Mouse (Mus musculus) heart, embryonic 12.5 days (tissue): ENCODE results near the gene Ppfia1. TPM values are rescaled to one million over a fixed set of nuclear protein-coding genes. Genes with fewer than 3 reads are reported as not detected.

Experiments
- ATAC-seq: fragments of 200-750 bp; cut with Nextera tagmentation; 2 replicates; pipeline ENCODE4 v1.8.0; 2017; ENCODE audit warnings: moderate TSS enrichment, moderate library complexity; ENCODE audit not compliant: insufficient number of reproducible peaks, low FRiP score
- H3K27ac ChIP-seq: fragments of 300-500 bp; sonication (generic); 2 replicates; pipeline ENCODE4 v1.5.1; 2016; ENCODE audit warnings: mild to moderate bottlenecking, moderate library complexity; ENCODE audit not compliant: poor library complexity, severe bottlenecking
- H3K27me3 ChIP-seq: fragments of 300-500 bp; sonication (generic); replicated peaks from 2 replicates; pipeline ENCODE4 v1.6.1; 2016; ENCODE audit warnings: mild to moderate bottlenecking, moderate library complexity
- H3K36me3 ChIP-seq: fragments of 300-500 bp; sonication (generic); 2 replicates; pipeline ENCODE4 v1.6.1; 2016; ENCODE audit warnings: mild to moderate bottlenecking, moderate library complexity
- H3K4me1 ChIP-seq: fragments of 300-500 bp; sonication (generic); replicated peaks from 2 replicates; pipeline ENCODE4 v1.6.1; 2016; ENCODE audit warnings: mild to moderate bottlenecking
- H3K4me2 ChIP-seq: fragments of 300-500 bp; sonication (generic); 2 replicates; pipeline ENCODE4 v1.6.1; 2016; ENCODE audit warnings: mild to moderate bottlenecking, moderate library complexity
- H3K4me3 ChIP-seq: fragments of 300-500 bp; sonication (generic); 2 replicates; pipeline ENCODE4 v1.5.1; 2016; ENCODE audit warnings: mild to moderate bottlenecking
- H3K9ac ChIP-seq: fragments of 300-500 bp; sonication (generic); 2 replicates; pipeline ENCODE4 v1.6.1; 2016; ENCODE audit warnings: mild to moderate bottlenecking, moderate library complexity
- H3K9me3 ChIP-seq: fragments of 300-500 bp; sonication (generic); replicated peaks from 2 replicates; pipeline ENCODE4 v1.6.1; 2016; ENCODE audit warnings: mild to moderate bottlenecking, moderate library complexity
- WGBS: fragments of 180-500 bp; shearing (Covaris S2); methylation state at CpG from one replicate; pipeline ENCODE4 v1.1.7; 2016; 5-methylcytosine and 5-hydroxymethylcytosine counted together
- polyA plus RNA-seq: library from polyadenylated mRNA; unstranded; fragments of >200 nt; fragmentation: Nextera tagmentation; extraction: Ambion mirVana; gene quantifications from 2 replicates; pipeline ENCODE4 v1.2.1, GENCODE M21; 2016

Ppfia1 gene
- polyA plus RNA-seq, 1 experiment from 2014 or later: 29.2 TPM

DNA sequence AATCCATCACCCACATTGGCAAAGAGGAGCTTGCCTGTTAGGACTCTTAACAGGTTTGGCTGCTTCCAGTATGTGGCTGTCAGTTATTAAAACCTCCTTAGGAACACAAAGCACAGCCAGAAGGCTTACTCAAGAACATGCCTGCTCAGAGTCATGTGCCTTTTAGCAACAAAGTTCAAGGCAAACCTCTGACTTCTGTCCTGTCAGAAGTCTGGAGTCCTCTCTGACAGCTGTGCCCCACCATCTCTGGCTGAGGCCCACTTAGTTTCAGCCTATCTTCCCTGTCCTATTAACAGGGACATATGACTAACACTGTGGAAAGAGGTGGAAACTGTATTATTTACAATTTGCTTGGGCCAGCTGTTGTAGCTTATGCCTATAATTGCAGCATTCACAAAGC, 73.2 kb downstream of the Ppfia1 start:
- Histone ChIP-seq H3K9ac (no peak overlapping the region), H3K4me1 (0 out of 2 replicates have a peak, but pooled peaks cover 5% of the 10 kb centered on the region), H3K27ac (no peak overlapping the region), H3K4me3 (no peak overlapping the region), H3K27me3 (no peaks in the 10 kb centered on the region), H3K36me3 (peaks cover 89% of the 10 kb centered on the region), H3K9me3 (no peaks in the 10 kb centered on the region), H3K4me2 (no peak overlapping the region)
- no peak for ATAC-seq

GRCm38 (mm10) chr7:144479569-144479968, 74.0 kb downstream of the Ppfia1 start:
- ATAC-seq: no peak
- Histone ChIP-seq H3K4me3 (no peak overlapping the region), H3K27me3 (no peaks in the 10 kb centered on the region), H3K9me3 (no peaks in the 10 kb centered on the region), H3K4me1 (0 out of 2 replicates have a peak, but pooled peaks cover 5% of the 10 kb centered on the region), H3K4me2 (no peak overlapping the region), H3K9ac (no peak overlapping the region), H3K36me3 (peaks cover 83% of the 10 kb centered on the region), H3K27ac (no peak overlapping the region)
- 90% methylated on average over 1 of the region's 1 CpGs for WGBS

DNA sequence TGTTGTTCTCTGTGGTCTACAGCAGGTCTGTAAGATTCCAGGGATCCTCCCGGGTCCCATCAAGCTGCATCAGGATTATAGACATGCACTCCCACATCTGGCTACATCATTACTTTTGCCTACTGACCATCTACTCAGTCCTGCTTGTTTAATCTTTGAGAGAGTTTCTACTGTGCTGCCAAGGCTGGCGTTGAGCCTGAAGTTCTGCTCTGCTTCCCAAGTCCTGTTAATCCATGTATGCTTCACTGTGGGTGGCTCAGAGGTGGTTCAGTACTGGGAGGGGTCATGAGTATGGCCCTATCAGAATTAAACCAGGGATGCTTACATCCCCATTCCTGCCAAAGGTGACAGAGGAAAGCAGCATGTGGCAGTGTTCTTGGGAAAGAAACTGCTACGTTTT, 77.8 kb downstream of the Ppfia1 start:
- no peak for ATAC-seq
- Histone ChIP-seq H3K9ac (no peak overlapping the region), H3K9me3 (no peaks in the 10 kb centered on the region), H3K4me1 (peaks cover 20% of the 10 kb centered on the region), H3K27ac (no peak overlapping the region), H3K27me3 (no peaks in the 10 kb centered on the region), H3K4me3 (no peak overlapping the region), H3K36me3 (peaks cover 46% of the 10 kb centered on the region), H3K4me2 (no peak overlapping the region)
- 85% methylated on average over 3 of the region's 3 CpGs for WGBS

GRCm38 (mm10) chr7:144473486-144473885, 80.0 kb downstream of the Ppfia1 start:
- Histone ChIP-seq H3K9me3 (no peaks in the 10 kb centered on the region), H3K27ac (no peak overlapping the region), H3K4me1 (peaks cover 35% of the 10 kb centered on the region), H3K4me3 (no peak overlapping the region), H3K27me3 (no peaks in the 10 kb centered on the region), H3K4me2 (no peak overlapping the region), H3K36me3 (peaks cover 25% of the 10 kb centered on the region), H3K9ac (peak overlapping the region; percentile 17; the same call in 1 of the 2 replicates)
- no peak for ATAC-seq
- WGBS: 39% methylated on average over 4 of the region's 4 CpGs

DNA sequence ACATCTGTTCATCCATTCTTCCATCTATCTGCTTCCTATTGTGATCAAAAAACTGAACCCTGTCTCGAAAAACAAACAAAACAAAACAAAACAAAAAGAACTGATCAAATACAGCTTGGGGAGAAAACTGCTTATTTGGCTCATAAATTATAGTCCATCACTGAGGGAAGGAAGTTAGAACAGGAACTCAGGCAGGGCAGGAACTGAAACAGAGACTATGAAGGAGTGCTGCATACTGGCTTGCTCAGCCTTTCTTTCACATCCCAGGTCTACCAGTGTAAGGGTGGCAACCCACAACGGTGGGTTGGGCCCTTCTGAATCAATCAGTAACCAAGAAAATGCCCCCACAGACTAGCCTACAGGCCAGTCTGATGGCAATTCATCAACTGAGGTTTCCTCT, 82.4 kb downstream of the Ppfia1 start:
- H3K27ac ChIP-seq: 0 out of 2 replicates have a peak overlapping the region, but pooled peaks have one; percentile 87
- 81% methylated on average over 2 of the region's 2 CpGs for WGBS

DNA sequence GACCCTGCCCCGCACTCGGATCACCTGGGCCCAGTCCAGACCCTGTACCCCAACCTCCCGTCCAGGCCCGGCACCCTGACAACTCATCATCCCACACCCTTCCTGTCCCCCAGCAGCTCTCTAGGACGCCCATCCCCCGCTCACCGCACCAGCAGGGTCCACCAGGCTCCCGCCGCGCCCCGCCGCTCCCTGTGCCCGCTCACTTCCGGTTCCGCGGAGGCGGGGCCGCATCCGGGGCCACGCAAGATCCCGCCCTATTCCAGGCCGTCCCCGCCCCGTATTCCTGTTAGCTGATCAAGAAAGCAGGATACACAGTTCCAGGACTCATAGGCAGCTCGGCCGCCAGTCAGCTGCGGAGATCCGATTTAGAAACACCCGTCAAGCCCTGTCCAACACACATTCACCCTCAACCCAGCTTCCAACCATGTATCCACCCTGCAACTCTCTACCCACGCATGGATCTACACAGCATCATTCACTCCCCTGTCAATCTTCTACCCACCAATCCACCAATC, 82.9 kb downstream of the Ppfia1 start, which contains the start of gene Cttn:
Gene Cttn, minus strand, starts transcription at position 465 of the 515 bp plus-strand sequence.
- peaks cover 46% of the 10 kb centered on the region for H3K4me1 ChIP-seq
- H3K9ac ChIP-seq: peak within 1 kb of the TSS; percentile 98
- peak within 1 kb of the TSS; percentile 98 for H3K4me3 ChIP-seq
- H3K36me3 ChIP-seq: peaks cover 6% of the 10 kb centered on the region
- peak within 1 kb of the TSS; percentile 96 for H3K4me2 ChIP-seq
- peak within 1 kb of the TSS; percentile 87 for H3K27ac ChIP-seq
- peak; percentile 86 for ATAC-seq
- no peaks in the 10 kb centered on the region for H3K27me3 ChIP-seq
- 1% methylated on average over 30 of the region's 30 CpGs for WGBS
- no peaks in the 10 kb centered on the region for H3K9me3 ChIP-seq

More for the DNA sequence above, 82.4 kb downstream of the Ppfia1 start:
- Histone ChIP-seq H3K9ac (peak overlapping the region; percentile 98), H3K9me3 (no peaks in the 10 kb centered on the region), H3K4me1 (peaks cover 46% of the 10 kb centered on the region), H3K4me2 (peak overlapping the region; percentile 96), H3K4me3 (peak overlapping the region; percentile 98), H3K27me3 (no peaks in the 10 kb centered on the region), H3K36me3 (peaks cover 8% of the 10 kb centered on the region)
- ATAC-seq: no peak

DNA sequence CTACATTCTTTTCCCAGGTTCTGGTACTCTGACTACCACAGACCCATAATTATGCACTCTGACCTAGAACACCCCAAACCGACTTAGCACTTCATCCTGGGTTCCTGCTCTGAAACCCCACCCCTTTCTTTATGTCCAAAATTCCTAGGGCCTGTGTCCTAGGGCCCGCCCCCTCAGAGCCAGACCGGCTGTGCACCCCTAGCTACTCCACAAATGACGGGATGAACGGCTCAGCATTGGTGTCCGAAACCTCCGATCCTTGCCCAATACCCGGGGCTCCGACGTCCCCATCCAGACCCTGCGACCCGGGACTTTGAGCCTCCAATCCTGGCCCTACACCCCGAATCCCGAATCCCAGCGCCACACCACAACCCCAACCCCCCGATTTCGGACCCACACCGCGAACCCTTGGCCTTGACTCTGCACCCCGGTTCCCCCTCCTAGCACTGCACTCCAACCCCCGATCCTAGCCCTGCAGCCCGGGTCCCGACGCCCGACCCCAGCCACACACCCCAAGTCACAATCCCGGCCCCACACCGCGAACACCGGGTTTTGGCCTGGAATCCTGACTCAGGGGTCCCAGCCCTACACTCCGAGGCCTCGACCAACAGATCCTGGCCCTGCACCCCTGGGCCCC, 83.5 kb downstream of the Ppfia1 start:
- H3K9ac ChIP-seq: peak overlapping the region; percentile 98
- H3K36me3 ChIP-seq: peaks cover 9% of the 10 kb centered on the region
- H3K27ac ChIP-seq: peak overlapping the region; percentile 87
- H3K4me3 ChIP-seq: peak overlapping the region; percentile 98
- H3K4me2 ChIP-seq: peak overlapping the region; percentile 96
- no peaks in the 10 kb centered on the region for H3K27me3 ChIP-seq
- peak; percentile 24; the same call in 1 of the 2 replicates for ATAC-seq
- 2% methylated on average over 31 of the region's 31 CpGs for WGBS
- H3K4me1 ChIP-seq: peaks cover 46% of the 10 kb centered on the region
- no peaks in the 10 kb centered on the region for H3K9me3 ChIP-seq

- peak overlapping the region; percentile 96 for H3K4me2 ChIP-seq
- H3K9ac ChIP-seq: peak overlapping the region; percentile 98
- peaks cover 17% of the 10 kb centered on the region for H3K36me3 ChIP-seq
- peak overlapping the region; percentile 87 for H3K27ac ChIP-seq
- peak; percentile 43 for ATAC-seq
- H3K4me1 ChIP-seq: peaks cover 42% of the 10 kb centered on the region
- H3K4me3 ChIP-seq: peak overlapping the region; percentile 98
- H3K9me3 ChIP-seq: no peaks in the 10 kb centered on the region
- H3K27me3 ChIP-seq: no peaks in the 10 kb centered on the region
- 12% methylated on average over 4 of the region's 4 CpGs for WGBS
Measured at GRCm38 (mm10) chr7:144469181-144469641, 84.3 kb downstream of the Ppfia1 start.

GRCm38 (mm10) chr7:144468741-144469140, 84.8 kb downstream of the Ppfia1 start:
- peak overlapping the region; percentile 98 for H3K4me3 ChIP-seq

DNA sequence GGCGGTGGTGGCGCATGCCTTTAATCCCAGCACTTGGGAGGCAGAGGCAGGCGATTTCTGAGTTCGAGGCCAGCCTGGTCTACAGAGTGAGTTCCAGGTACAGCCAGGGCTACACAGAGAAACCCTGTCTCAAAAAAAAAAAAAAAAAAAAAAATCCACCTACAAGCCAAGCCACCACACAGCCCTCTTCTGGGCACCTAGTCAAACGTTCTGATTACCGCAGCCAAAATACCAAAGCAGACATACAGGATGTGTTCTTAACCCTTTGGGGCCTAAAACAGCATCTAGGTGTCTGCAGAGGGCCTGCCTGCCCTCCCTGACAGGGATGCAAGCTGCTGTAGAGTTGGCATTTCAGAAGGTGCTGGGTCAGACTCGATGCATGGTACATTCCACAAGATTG, 91.0 kb downstream of the Ppfia1 start:
- no peaks in the 10 kb centered on the region for H3K9me3 ChIP-seq
- no peak for ATAC-seq
- WGBS: 76% methylated on average over 7 of the region's 7 CpGs
- H3K9ac ChIP-seq: no peak overlapping the region
- no peak overlapping the region for H3K27ac ChIP-seq
- H3K4me3 ChIP-seq: no peak overlapping the region
- H3K27me3 ChIP-seq: no peaks in the 10 kb centered on the region
- no peak overlapping the region for H3K4me2 ChIP-seq
- peaks cover 4% of the 10 kb centered on the region; the same call in 1 of the 2 replicates for H3K4me1 ChIP-seq
- H3K36me3 ChIP-seq: peaks cover 84% of the 10 kb centered on the region

More at GRCm38 (mm10) chr7:144468741-144469140, 84.8 kb downstream of the Ppfia1 start:
- WGBS: 90% methylated on average over 5 of the region's 5 CpGs
- H3K9me3 ChIP-seq: no peaks in the 10 kb centered on the region
- H3K4me2 ChIP-seq: peak overlapping the region; percentile 96
- H3K9ac ChIP-seq: peak overlapping the region; percentile 98
- no peaks in the 10 kb centered on the region for H3K27me3 ChIP-seq
- H3K36me3 ChIP-seq: peaks cover 22% of the 10 kb centered on the region
- ATAC-seq: no peak
- peaks cover 38% of the 10 kb centered on the region for H3K4me1 ChIP-seq
- H3K27ac ChIP-seq: peak overlapping the region; percentile 87; the same call in 1 of the 2 replicates

DNA sequence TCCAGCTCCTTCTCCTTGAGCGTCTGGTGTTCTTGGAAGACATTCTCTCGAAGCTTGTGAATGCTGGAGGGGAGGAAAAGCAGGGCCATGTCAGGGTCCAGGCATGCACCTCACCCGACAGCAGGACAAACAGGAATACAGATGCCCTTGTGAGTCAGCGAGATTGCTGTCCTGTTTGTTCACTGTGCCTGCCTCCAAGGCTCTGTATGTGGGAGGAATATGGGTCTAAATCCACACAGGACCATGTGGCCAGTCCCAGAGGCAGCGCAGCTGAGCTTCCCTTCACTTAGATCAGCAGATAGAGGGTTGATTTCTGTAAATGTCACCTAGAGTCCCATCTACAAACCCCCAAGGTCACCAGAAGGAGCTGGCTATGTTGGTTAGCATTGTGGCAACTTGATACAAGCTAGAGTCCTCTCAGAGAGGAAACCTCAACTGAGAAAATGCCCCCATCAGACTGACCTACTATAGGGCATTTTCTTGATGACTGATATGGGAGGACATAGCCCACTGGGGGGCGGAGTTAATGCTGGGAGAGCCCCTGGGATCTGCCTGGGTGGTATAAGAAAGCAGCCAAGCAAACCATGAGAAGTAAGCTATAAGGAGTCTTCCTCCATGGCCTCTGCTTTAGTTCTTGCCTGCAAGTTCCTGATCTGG, 92.2 kb downstream of the Ppfia1 start:
- Histone ChIP-seq H3K9ac (no peak overlapping the region), H3K9me3 (no peaks in the 10 kb centered on the region), H3K4me1 (no peaks in the 10 kb centered on the region), H3K4me3 (no peak overlapping the region), H3K27me3 (no peaks in the 10 kb centered on the region), H3K27ac (no peak overlapping the region), H3K36me3 (peaks cover 96% of the 10 kb centered on the region), H3K4me2 (no peak overlapping the region)
- WGBS: 88% methylated on average over 6 of the region's 6 CpGs
- ATAC-seq: no peak
